Mouse (Mus musculus) granulocyte monocyte progenitor cell, adult 5-6 weeks (primary cell): ENCODE measurements at regions not wholly inside any gene's neighbourhood (a gene's known extent, or its start where the extent isn't known, plus 50 kb on each side); places are given as distances from the start of the nearest gene placed in this dataset.

Source experiments
- ATAC-seq: replicated peaks from 2 replicates; pipeline ENCODE4 v1.8.0; 2016; ENCODE audit warnings: mild to moderate bottlenecking, moderate TSS enrichment, inconsistent platforms; ENCODE audit not compliant: poor library complexity, severe bottlenecking

- ATAC-seq, result peak; percentile 82
Observed at GRCm38 (mm10) chr16:93287520-93287919, 316.3 kb downstream of the Setd4 start.

- no peak for ATAC-seq
Observed at GRCm38 (mm10) chr16:93286816-93287215, 317.0 kb downstream of the Setd4 start.

GRCm38 (mm10) chr16:93285191-93285590 is 318.7 kb downstream of the Setd4 start:
- no peak for ATAC-seq

GRCm38 (mm10) chr16:93281715-93282114 is 322.1 kb downstream of the Setd4 start:
- no peak for ATAC-seq

- no peak for ATAC-seq
Observed at GRCm38 (mm10) chr16:93272636-93273035, 331.2 kb downstream of the Setd4 start.

- ATAC-seq, result no peak
Observed at GRCm38 (mm10) chr16:93272146-93272545, 331.7 kb downstream of the Setd4 start.

DNA sequence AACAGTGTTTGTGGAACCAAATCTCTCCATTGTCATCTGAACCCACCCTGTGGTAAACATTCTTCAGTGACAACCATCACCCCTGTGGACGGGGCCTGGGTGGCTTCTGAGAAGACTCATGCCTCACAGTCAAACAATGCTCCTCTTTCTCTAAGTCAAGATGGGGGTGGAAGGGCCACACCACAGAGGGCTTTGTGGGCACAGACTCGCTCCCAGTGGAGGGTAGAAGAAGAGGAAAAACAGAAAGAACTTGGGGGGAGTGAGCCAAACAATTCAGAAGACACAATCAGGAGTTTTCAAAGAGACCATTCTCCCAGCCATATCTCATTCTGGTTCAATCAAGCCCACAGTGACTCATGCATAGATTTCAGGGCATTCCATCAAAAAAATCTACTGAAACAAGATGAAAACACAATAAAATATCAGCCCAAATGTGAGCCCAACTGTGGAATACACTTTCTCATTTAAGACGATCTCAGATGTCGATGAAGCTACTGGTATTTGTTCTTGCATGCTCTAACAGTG is 339.7 kb downstream of the Setd4 start:
- no peak for ATAC-seq

DNA sequence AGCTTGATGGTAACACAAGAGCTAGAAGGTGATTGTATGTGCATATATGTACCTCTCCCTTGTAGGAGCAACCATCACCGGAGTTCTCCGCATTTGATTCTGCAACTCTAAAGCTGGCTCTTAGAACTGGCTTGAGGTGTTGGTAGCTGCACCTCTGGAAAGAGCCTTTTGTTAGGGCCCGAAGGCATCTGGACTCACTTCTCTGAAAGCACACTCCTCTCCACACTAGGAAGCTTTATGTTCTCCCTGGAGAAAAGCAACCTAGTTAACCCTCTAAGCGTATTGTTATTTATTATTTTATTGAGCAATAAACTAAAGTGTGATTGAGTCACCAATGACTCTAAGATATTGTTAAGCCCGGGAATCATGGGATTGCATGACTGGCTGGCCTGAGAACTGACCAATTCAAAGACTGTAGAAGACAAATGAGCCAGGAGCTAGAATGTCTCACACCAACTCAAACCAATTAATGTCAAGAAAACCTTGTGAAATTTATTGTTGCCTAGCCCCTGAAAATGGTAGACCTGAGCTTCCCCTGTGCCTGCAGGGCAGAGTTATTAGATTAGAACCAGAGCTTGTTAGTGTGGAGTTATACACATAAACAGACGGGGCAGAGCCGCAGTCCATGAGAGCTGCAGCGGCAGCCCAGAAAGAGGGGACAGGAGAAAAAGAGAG is 340.6 kb downstream of the Setd4 start:
- no peak for ATAC-seq

DNA sequence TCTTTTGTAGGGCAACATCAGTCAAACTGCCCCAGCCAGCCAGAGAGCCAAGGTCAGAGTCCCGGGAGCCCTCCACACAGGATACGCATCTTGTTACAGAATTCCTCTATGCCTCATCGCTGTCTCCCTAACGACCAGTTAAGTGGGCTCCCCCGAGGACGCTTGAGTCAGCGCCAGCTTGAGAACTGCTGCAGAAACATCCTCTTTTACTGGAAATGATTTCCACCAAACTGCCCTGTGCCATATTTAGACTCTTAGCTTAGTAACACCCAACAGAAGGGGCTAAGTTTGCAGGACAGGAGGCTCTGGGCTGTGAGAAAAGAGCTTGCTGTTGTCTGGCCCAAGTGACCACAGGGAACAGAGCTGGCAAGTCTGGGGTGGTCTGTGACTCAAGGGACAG is 357.0 kb downstream of the Setd4 start:
- peak; percentile 35; the same call in 1 of the 2 replicates for ATAC-seq

GRCm38 (mm10) chr16:93245738-93246137 is 358.1 kb downstream of the Setd4 start:
- peak; percentile 53 for ATAC-seq

- no peak for ATAC-seq
Observed at GRCm38 (mm10) chr16:93238898-93239297, 365.0 kb downstream of the Setd4 start.

- no peak for ATAC-seq
Observed at GRCm38 (mm10) chr16:93238326-93238725, 365.5 kb downstream of the Setd4 start.

- ATAC-seq, result no peak
Observed at GRCm38 (mm10) chr16:93225644-93226043, 378.2 kb downstream of the Setd4 start.

DNA sequence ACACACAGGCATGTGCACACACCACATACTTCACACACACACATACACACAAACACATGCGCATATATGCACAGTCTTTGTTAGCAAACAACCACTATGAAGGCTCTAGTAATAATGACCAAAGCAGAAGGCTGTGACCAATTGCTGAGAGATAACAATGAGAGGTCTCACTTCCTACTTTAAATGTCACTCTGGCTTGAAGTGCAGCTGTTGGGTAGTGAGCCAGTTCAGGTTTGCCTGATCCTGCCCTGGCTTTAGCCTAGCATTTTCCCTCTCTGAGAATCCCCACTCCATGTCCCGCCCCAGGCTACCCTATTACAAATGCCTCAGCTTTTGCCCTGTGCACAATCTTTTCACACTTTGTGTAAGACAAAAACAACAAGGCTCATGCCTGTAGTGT is 378.7 kb downstream of the Setd4 start:
- ATAC-seq, result peak; percentile 48

DNA sequence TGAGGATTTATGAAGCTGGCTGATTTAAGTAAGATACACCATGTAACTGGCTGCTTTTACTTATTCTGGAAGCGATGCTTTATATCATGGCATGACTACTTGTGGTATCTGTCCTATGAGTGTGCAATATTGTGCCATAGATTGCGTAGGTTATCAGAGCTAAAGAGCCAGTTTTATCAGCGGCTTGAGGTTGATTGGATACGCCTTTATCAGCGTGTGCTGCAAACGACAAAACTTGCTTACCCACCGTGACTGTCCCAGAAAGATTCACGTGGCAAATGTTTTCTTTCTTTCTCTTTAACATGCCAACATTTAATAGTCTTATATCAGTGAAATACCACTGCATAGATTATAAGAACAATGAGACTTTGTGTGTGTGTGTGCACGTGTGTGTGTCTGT is 384.1 kb downstream of the Setd4 start:
- 0 out of 2 replicates have a peak, but pooled peaks have one; percentile 8 for ATAC-seq

GRCm38 (mm10) chr16:93218402-93218801 is 385.5 kb downstream of the Setd4 start:
- ATAC-seq, result no peak

DNA sequence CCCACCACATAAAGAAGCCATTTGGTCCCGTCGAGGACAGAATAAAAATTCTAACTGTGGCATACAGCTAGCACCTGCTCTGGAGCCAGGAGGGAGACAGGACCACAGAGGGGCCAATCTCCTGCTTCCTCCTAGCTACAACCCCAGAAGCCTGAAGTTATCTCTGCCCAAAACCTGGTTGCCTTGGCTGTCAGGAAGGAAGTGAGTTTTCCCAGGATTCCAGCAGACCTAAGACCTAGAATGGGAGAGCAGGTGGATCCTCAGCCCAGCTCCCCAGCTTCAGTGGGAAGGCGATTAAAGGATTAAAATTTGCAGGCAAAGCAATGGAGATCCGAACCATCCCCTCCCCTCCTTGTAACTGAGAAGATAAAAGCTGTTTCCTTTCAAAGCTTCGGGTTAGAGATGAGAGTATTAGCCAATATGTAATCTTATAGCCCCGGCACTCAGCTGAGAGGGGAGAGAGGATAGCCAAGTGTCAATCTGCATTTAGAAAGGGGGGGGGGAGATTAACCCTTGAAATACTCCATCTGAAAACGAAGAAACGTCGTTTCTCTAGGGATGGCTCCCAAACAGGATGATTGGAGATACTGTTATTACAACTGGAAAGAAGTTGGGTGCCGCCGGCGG is 386.1 kb downstream of the Setd4 start:
- ATAC-seq, result no peak

DNA sequence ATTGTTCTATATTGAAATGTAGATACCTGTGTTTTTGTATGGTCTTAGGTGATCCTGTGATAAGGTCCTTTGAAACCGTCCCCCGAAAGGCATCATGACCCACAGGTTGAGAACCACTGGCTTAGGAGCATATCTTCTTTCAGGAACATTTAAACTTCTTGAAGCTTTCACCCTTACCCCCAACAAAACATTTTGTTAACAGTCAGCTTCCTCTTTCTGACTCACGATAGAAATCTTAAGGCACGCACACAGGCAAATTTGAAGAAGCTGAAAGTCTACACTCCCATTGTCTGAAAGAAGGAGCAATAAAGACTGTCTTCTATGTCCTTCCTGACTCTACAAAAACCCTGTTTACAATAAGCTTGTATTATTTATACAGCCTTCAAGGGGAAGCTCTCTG is 388.2 kb downstream of the Setd4 start:
- peak; percentile 24; the same call in 1 of the 2 replicates for ATAC-seq

GRCm38 (mm10) chr16:93213618-93214017 is 387.7 kb upstream of the Runx1 start:
- no peak for ATAC-seq

GRCm38 (mm10) chr16:93207675-93208074 is 381.7 kb upstream of the Runx1 start:
- ATAC-seq, result peak; percentile 87

GRCm38 (mm10) chr16:93207217-93207616 is 381.3 kb upstream of the Runx1 start:
- ATAC-seq, result peak; percentile 67

GRCm38 (mm10) chr16:93206325-93206724 is 380.4 kb upstream of the Runx1 start:
- no peak for ATAC-seq
